Mouse (Mus musculus): ENCODE results near the gene Tbx2. TPM values are rescaled to one million over a fixed set of nuclear protein-coding genes. Genes with fewer than 3 reads are reported as not detected.

Tbx2 gene
- polyA plus RNA-seq, 1 experiment from 2014 or later: 4.0 TPM

GRCm38 (mm10) chr11:85829520-85830440 is 2.6 kb upstream of the Tbx2 start:
- peak; percentile 16; the same call in 1 of the 2 replicates for ATAC-seq (ENCODE audit: insufficient read depth, low FRiP score, low TSS enrichment)
- peak overlapping the region; percentile 50 for H3K4me2 ChIP-seq (ENCODE audit: low read depth)
- H3K9me3 ChIP-seq (ENCODE audit: control insufficient read depth, low read length): no peaks in the 10 kb centered on the region
- peak; percentile 61 for DNase-seq (ENCODE audit: low spot score)
- peak overlapping the region; percentile 36; the same call in 1 of the 2 replicates for H3K9ac ChIP-seq (ENCODE audit: low read length)
- H3K27ac ChIP-seq (ENCODE audit: low read depth, low read length): no peak overlapping the region
- no peaks in the 10 kb centered on the region for H3K36me3 ChIP-seq (ENCODE audit: control insufficient read depth, insufficient read depth, low read length)
- peak overlapping the region; percentile 23 for H3K4me3 ChIP-seq (ENCODE audit: low read depth, low read length)
- peaks cover 26% of the 10 kb centered on the region for H3K4me1 ChIP-seq (ENCODE audit: control insufficient read depth, insufficient read depth, low read length)
- peaks cover 86% of the 10 kb centered on the region for H3K27me3 ChIP-seq (ENCODE audit: control insufficient read depth, insufficient read depth, low read length)
- under 1% methylated on average over 59 of the region's 61 CpGs for WGBS

GRCm38 (mm10) chr11:85830901-85831341 is 1.4 kb upstream of the Tbx2 start:
- peak; percentile 68 for DNase-seq (ENCODE audit: low spot score)

GRCm38 (mm10) chr11:85831656-85832230 is 608 bp upstream of the Tbx2 start:
- H3K9me3 ChIP-seq (ENCODE audit: control insufficient read depth, low read length): no peaks in the 10 kb centered on the region
- H3K36me3 ChIP-seq (ENCODE audit: control insufficient read depth, insufficient read depth, low read length): no peaks in the 10 kb centered on the region
- peak overlapping the region; percentile 46 for H3K4me3 ChIP-seq (ENCODE audit: low read depth, low read length)
- ATAC-seq (ENCODE audit: insufficient read depth, low FRiP score, low TSS enrichment) (no peak), DNase-seq (ENCODE audit: low spot score) (peak; percentile 53)
- peaks cover 98% of the 10 kb centered on the region for H3K27me3 ChIP-seq (ENCODE audit: control insufficient read depth, insufficient read depth, low read length)
- H3K4me1 ChIP-seq (ENCODE audit: control insufficient read depth, insufficient read depth, low read length): peaks cover 25% of the 10 kb centered on the region
- H3K9ac ChIP-seq (ENCODE audit: low read length): peak overlapping the region; percentile 19; the same call in 1 of the 2 replicates
- WGBS: under 1% methylated on average over 33 of the region's 33 CpGs
- H3K27ac ChIP-seq (ENCODE audit: low read depth, low read length): 0 out of 2 replicates have a peak overlapping the region, but pooled peaks have one; percentile 8
- peak overlapping the region; percentile 90 for H3K4me2 ChIP-seq (ENCODE audit: low read depth)

More at GRCm38 (mm10) chr11:85830901-85831341, 1.4 kb upstream of the Tbx2 start:
- no peak for ATAC-seq (ENCODE audit: insufficient read depth, low FRiP score, low TSS enrichment)
- no peak overlapping the region for H3K9ac ChIP-seq (ENCODE audit: low read length)
- no peak overlapping the region for H3K27ac ChIP-seq (ENCODE audit: low read depth, low read length)
- H3K4me2 ChIP-seq (ENCODE audit: low read depth): no peak overlapping the region
- WGBS: under 1% methylated on average over 17 of the region's 17 CpGs
- peak overlapping the region; percentile 3; the same call in 1 of the 2 replicates for H3K4me3 ChIP-seq (ENCODE audit: low read depth, low read length)
- H3K9me3 ChIP-seq (ENCODE audit: control insufficient read depth, low read length): no peaks in the 10 kb centered on the region
- H3K36me3 ChIP-seq (ENCODE audit: control insufficient read depth, insufficient read depth, low read length): no peaks in the 10 kb centered on the region
- H3K27me3 ChIP-seq (ENCODE audit: control insufficient read depth, insufficient read depth, low read length): peaks cover 97% of the 10 kb centered on the region
- peaks cover 24% of the 10 kb centered on the region for H3K4me1 ChIP-seq (ENCODE audit: control insufficient read depth, insufficient read depth, low read length)

- peaks cover 35% of the 10 kb centered on the region for H3K4me1 ChIP-seq (ENCODE audit: control insufficient read depth, insufficient read depth, low read length)
- under 1% methylated on average over 34 of the region's 54 CpGs for WGBS
- no peaks in the 10 kb centered on the region for H3K9me3 ChIP-seq (ENCODE audit: control insufficient read depth, low read length)
- H3K27me3 ChIP-seq (ENCODE audit: control insufficient read depth, insufficient read depth, low read length): peaks cover 98% of the 10 kb centered on the region
- H3K4me2 ChIP-seq (ENCODE audit: low read depth): peak overlapping the region; percentile 90
- peak overlapping the region; percentile 57 for H3K9ac ChIP-seq (ENCODE audit: low read length)
- no peaks in the 10 kb centered on the region for H3K36me3 ChIP-seq (ENCODE audit: control insufficient read depth, insufficient read depth, low read length)
- peak overlapping the region; percentile 46 for H3K4me3 ChIP-seq (ENCODE audit: low read depth, low read length)
- ATAC-seq (ENCODE audit: insufficient read depth, low FRiP score, low TSS enrichment) (no peak), DNase-seq (ENCODE audit: low spot score) (peak; percentile 62)
- H3K27ac ChIP-seq (ENCODE audit: low read depth, low read length): peak overlapping the region; percentile 49; the same call in 1 of the 2 replicates
Measured at GRCm38 (mm10) chr11:85833081-85833521, 750 bp downstream of the Tbx2 start.

- Histone ChIP-seq H3K27me3 (ENCODE audit: control insufficient read depth, insufficient read depth, low read length) (peaks cover 98% of the 10 kb centered on the region), H3K4me2 (ENCODE audit: low read depth) (peak overlapping the region; percentile 90)
Measured at GRCm38 (mm10) chr11:85833761-85834385, 1.5 kb downstream of the Tbx2 start.

GRCm38 (mm10) chr11:85834386-85834931 is 2.1 kb downstream of the Tbx2 start:
- under 1% methylated on average over 16 of the region's 17 CpGs for WGBS
- peak; percentile 47 for DNase-seq (ENCODE audit: low spot score)
- no peaks in the 10 kb centered on the region for H3K36me3 ChIP-seq (ENCODE audit: control insufficient read depth, insufficient read depth, low read length)
- no peak overlapping the region for H3K9ac ChIP-seq (ENCODE audit: low read length)
- peaks cover 34% of the 10 kb centered on the region for H3K4me1 ChIP-seq (ENCODE audit: control insufficient read depth, insufficient read depth, low read length)
- ATAC-seq (ENCODE audit: insufficient read depth, low FRiP score, low TSS enrichment): no peak
- peaks cover 98% of the 10 kb centered on the region for H3K27me3 ChIP-seq (ENCODE audit: control insufficient read depth, insufficient read depth, low read length)
- H3K9me3 ChIP-seq (ENCODE audit: control insufficient read depth, low read length): no peaks in the 10 kb centered on the region
- peak overlapping the region; percentile 46 for H3K4me3 ChIP-seq (ENCODE audit: low read depth, low read length)
- no peak overlapping the region for H3K27ac ChIP-seq (ENCODE audit: low read depth, low read length)
- peak overlapping the region; percentile 31 for H3K4me2 ChIP-seq (ENCODE audit: low read depth)

More at GRCm38 (mm10) chr11:85833761-85834385, 1.5 kb downstream of the Tbx2 start:
- peaks cover 38% of the 10 kb centered on the region for H3K4me1 ChIP-seq (ENCODE audit: control insufficient read depth, insufficient read depth, low read length)
- no peaks in the 10 kb centered on the region for H3K9me3 ChIP-seq (ENCODE audit: control insufficient read depth, low read length)
- WGBS: under 1% methylated on average over 11 of the region's 11 CpGs
- peak overlapping the region; percentile 46 for H3K4me3 ChIP-seq (ENCODE audit: low read depth, low read length)
- H3K9ac ChIP-seq (ENCODE audit: low read length): peak overlapping the region; percentile 57
- H3K27ac ChIP-seq (ENCODE audit: low read depth, low read length): no peak overlapping the region
- peak; percentile 52 for DNase-seq (ENCODE audit: low spot score)
- no peaks in the 10 kb centered on the region for H3K36me3 ChIP-seq (ENCODE audit: control insufficient read depth, insufficient read depth, low read length)
- no peak for ATAC-seq (ENCODE audit: insufficient read depth, low FRiP score, low TSS enrichment)

- peak overlapping the region; percentile 46 for H3K4me3 ChIP-seq (ENCODE audit: low read depth, low read length)
- H3K9ac ChIP-seq (ENCODE audit: low read length): no peak overlapping the region
- H3K27ac ChIP-seq (ENCODE audit: low read depth, low read length): no peak overlapping the region
- H3K36me3 ChIP-seq (ENCODE audit: control insufficient read depth, insufficient read depth, low read length): no peaks in the 10 kb centered on the region
- ATAC-seq (ENCODE audit: insufficient read depth, low FRiP score, low TSS enrichment) (no peak), DNase-seq (ENCODE audit: low spot score) (peak; percentile 24)
- H3K9me3 ChIP-seq (ENCODE audit: control insufficient read depth, low read length): no peaks in the 10 kb centered on the region
- peak overlapping the region; percentile 31 for H3K4me2 ChIP-seq (ENCODE audit: low read depth)
- H3K27me3 ChIP-seq (ENCODE audit: control insufficient read depth, insufficient read depth, low read length): peaks cover 98% of the 10 kb centered on the region
- 3% methylated on average over 9 of the region's 9 CpGs for WGBS
- peaks cover 26% of the 10 kb centered on the region for H3K4me1 ChIP-seq (ENCODE audit: control insufficient read depth, insufficient read depth, low read length)
Measured at GRCm38 (mm10) chr11:85835001-85835752, 2.8 kb downstream of the Tbx2 start.

Measured in neural tube, embryonic 11.5 days (tissue).